Mouse (Mus musculus) cerebellum, postnatal 10 days (tissue): ENCODE results near the gene Rnf141.

Source experiments
- DNase-seq, 2 experiments: peaks; one replicate each; pipeline ENCODE4 v3.0.0; 2021; ENCODE audit warnings: mixed read lengths in 2 of 2

Gene Rnf141

DNA sequence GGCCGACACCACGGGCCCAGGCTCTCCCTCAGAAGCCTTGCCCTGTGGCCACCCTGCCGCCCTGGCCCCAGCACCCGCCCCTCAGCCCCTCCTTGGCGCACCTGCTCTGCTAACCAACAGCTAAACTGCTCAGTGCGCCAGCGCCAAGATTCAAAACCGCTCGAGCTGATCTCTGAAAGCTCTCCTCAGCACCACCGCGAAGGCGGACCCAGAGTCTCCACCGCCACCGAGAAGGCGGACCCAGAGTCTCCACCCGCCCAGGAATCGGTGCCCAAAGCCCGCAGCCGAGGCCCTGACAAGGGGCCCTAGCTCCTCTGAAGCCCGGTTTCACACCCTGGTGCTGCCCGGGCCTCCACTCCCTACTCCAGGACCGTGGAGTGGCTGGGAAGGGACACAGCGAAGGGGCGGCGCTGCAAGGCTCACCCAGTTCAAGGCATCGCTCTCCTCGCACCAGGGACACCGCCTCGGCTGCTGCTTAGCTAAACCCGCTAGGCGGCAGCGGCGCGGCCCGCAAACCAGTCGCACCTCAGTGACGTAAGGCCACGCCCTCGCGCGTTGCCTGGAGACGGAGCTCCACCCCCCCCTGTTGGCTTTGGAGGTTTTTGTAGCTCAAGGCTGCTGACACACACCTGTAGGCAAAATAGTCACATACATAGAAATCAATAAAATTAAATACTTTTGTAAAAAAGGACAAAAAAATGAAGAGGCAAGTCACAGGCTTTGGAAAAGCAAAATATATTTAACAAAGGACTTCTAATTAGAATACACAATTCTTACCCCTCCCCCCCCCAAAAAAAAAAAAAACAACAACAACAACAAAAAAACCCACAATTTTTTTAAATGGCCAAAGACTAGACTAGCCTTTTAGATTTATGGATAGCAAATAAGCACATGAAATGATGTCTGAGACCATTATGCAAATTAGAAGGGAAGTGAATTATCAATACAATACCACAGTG, at the start of gene Rnf141:
TSS of gene Rnf141 (minus strand) at position 542 of the 959 bp plus-strand sequence.
- peak; percentile 97 to 98 for DNase-seq

DNA sequence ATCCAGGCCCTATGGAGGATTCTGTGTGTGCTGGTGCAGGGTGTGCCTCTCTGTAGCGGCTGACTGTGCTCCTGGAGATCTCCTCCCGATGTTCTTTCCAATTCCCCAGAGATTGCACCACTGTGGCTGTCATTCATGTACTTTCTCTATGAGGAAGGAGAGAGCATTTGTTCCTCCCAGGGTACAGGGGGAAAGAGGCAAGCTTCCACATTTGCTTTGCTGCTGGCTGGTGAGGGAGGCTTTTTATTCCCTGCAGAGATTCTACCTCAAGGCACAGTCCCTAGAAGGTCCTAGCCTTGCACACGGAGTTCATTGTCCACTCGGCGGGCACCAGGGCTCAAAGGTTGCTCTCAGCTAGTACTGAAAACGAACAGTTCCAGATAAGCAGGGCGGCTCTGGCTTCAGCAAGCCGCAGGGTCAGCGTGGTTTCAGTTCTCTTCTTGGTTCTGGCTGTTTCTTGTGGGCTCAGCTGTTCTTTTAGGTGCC, 47.3 kb upstream of the Rnf141 start:
- peak; percentile 41 for DNase-seq

DNA sequence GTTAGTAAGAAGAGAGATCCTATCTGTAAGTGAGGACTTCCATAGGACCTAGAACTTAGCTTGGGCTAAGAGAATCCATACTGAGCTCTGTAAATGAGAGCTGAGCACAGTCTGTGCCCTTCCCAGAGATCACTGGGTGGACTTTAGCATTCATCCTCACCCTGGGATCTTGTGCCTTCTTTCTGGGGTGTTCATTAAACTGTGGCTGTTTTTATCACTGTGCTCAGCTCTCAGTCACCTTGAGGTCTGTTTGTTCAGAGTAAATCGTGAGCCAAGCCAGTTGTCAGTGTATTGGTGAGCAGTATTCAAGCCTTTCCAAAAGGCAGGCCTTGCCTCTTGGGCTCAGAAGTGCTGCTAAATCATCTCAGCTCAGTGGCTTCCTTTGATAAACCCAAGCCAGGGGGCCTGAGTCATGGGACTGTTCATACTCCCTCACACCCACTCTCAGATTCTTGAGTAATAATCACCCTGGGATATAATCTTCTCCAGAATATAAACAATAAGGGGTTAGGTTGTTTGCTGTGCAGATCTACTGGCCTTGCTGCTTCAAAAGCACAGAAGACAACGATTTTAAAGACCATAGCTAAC, 37.6 kb upstream of the Rnf141 start:
- no peak for DNase-seq

- DNase-seq = no peak
Measured at GRCm38 (mm10) chr7:110878028-110878427, 33.8 kb upstream of the Rnf141 start.

DNA sequence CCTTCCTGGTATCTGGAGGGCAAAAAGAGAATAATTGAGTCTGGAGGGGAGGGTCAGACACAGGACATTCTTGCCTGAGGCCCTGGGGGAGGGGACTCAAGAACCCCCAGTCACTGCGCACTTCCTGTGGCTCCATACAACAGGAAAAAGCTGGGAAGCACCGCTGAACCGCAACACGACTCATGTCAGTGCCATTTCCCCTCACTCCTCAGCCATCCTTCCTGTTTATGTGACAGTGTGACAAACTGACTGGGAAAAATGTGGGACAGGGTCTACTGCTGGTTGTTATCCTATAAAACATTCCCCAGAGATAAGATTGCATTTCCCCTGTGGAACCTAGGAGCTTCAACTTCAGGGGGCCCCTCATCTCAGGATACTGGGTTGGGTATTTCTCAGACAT, 32.7 kb upstream of the Rnf141 start:
- DNase-seq = no peak

DNA sequence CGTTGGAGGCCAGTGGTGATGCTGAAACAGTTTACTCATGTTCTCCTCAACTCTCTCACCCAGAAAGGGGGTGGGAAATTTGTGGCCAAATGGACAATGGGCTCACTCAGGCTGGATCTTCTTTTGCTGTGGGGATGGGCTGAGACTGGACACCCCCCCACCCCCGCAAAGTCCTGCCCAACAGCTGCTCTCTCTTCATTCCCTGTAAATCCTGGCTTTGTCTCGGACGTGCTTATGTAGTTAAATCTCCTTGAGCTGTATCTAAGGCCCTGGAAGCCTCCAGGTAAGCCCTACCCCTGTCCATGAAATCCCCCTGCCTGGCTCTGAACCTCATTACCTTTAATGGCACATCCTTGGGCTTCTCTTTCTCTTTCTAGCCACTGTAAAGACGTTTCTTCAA, 24.6 kb upstream of the Rnf141 start:
- no peak for DNase-seq

GRCm38 (mm10) chr7:110867116-110867515, 22.9 kb upstream of the Rnf141 start:
- no peak for DNase-seq

DNA sequence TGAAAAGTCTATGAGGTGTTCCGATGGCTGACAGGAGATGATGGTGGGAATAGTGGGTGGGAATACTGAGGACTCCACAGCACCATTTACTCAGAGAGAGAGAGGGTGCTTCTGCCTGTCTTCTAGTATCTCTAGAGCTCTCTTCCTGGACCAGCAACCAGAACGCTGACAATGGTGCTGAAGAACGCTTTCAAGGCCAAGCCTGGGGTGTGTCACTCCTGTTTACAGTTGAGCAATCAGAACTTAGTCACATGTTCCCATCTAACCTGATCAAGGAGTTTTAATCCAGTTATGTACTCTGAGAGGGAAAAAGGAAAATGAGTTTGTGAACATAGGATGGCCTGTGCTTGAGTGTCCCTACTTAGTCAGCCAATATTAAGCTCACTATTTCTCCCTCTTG, 21.8 kb upstream of the Rnf141 start:
- DNase-seq = no peak

DNA sequence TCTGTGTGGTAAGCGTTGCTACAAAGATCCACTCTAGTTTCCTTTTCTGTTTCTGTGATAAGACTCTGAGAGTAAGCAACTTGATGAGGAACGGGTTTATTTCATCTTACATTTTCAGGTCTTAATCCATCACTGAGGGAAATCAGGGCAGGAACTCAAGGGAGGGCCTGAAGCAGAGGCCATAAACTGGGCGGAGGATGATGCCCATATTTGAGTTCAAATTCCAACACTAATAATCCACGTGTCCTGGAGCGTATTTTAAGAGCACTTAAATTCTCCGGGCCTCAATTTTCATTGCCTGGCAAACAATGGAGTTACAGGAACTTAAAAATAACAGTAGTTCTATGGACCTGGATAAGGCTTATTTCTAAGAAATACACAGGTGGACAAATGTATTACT, 21.3 kb upstream of the Rnf141 start:
- no peak for DNase-seq

- no peak for DNase-seq
Measured at GRCm38 (mm10) chr7:110865038-110865437, 20.8 kb upstream of the Rnf141 start.

DNA sequence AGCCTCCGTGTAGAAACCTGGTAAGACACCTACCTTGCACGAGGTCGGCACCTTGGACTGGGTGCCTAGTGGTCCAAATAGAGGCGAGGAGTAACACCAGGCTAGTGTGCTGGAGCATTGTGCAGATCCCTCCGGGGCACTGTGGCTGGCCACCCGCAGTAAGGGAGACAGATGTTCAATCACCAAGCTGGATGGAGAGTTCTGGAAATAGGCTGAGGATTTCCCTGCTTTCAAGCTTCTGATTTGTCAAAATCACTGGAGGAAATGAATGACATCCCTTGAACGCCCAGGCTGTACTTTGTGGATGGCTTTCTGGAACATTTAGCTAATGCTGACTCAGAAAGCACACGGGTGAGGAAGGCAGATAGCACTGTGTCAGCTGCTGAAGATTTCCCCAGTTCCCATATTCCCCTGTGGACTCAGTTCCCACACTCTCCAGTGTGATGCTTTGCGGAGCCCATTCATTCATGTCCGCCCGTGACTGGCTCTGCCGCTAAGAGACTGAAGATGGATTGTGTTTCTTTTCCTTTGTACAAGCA, 18.6 kb upstream of the Rnf141 start, which contains the start of gene Lyve1:
TSS of gene Lyve1 (minus strand) at position 489 of the 539 bp plus-strand sequence.
- no peak for DNase-seq

DNA sequence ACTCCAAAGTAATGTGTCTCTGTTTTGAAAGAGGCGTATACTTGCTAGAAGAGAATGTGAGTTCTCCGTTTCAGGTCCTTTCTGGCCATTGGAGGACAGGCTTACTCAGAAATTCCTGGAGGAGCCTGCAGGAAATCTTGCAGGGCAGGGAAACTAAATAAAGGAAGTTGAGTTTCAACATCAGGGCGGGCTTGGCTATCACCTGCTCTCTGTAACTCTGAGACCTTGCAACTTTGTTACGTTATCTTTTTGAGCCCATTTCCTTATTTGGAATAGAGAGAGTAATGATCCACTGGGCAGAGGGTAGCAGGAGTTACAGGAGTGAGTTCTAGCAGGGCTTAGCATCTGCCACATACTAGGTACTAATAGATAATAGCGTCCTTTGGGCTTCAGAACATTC, 15.9 kb upstream of the Rnf141 start:
- DNase-seq = no peak

- no peak for DNase-seq
Measured at GRCm38 (mm10) chr7:110855604-110856003, 11.3 kb upstream of the Rnf141 start.

DNA sequence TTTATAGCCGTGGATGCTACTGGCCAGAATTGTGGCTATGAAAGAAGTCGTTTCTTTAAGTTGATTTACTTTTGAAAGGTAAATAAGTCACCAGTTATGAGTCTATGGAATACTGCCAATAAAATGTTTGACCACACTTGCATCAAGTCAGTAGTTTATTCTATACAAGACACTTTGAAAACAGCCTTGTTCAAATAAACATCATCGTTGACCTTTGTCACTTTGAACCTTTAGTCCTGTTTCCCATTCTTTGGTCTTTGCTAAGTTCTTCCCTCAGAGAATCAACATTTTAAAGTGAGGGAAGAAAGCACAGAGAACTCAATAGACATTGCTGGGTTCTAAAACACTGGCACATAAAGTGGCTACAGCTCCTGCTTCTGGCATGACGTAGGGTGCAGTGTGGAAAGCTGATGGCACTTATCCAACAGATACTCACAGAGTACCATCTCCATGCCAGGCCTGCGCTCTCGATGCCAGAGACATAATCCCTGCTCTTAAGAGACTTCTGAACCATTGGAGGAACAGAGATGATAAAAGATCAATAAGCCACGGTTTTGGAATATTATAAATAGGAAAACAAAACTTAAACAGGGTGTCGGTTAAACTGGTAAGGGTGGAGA, 10.8 kb upstream of the Rnf141 start:
- peak; percentile 82 to 86 for DNase-seq

- DNase-seq = peak in 1 of 2 experiments; percentile 20
Measured at GRCm38 (mm10) chr7:110854519-110854918, 10.3 kb upstream of the Rnf141 start.

GRCm38 (mm10) chr7:110853611-110854010, 9.4 kb upstream of the Rnf141 start:
- DNase-seq = peak; percentile 22 to 27

GRCm38 (mm10) chr7:110851541-110852203, 7.4 kb upstream of the Rnf141 start:
- DNase-seq = no peak

GRCm38 (mm10) chr7:110848371-110848770, 4.1 kb upstream of the Rnf141 start:
- DNase-seq = no peak

DNA sequence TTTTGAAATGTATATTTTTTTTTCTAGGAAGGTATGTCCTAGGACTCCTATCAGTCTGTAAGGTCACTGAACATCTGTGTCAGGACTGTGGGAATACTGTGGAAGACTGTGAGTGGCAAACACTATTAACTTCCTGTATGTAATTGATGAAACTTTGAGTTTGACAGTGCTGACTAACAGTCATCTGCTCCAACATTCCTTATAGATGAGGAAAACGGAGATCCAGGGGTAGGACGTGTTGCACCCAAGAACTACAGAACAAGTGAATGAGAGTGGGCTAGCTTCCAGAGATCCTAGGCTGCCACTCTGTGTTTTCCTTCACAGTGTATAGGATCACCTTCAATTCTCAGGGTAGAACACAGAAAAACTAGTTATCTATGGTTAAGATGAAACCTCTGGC, 3.1 kb upstream of the Rnf141 start:
- no peak for DNase-seq

DNA sequence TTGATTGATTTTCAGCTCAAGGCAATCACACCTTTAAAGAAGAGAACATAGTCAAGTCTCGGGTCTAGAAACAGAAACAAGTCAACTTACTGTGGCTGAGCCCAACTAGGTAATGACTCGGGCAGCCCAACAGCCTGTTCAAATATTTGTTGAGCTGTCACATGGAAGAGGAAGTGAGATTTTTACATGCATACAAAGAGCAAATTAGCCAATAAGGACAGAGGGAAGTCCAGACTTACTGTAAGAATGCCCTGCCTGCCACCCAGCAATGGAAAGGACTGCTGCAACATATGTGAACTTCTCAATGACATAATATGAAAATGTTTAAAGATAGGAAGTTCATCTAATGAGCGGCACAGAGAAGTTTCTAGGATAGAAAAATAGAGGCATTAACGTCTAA, 3.9 kb downstream of the Rnf141 start:
- DNase-seq = no peak

DNA sequence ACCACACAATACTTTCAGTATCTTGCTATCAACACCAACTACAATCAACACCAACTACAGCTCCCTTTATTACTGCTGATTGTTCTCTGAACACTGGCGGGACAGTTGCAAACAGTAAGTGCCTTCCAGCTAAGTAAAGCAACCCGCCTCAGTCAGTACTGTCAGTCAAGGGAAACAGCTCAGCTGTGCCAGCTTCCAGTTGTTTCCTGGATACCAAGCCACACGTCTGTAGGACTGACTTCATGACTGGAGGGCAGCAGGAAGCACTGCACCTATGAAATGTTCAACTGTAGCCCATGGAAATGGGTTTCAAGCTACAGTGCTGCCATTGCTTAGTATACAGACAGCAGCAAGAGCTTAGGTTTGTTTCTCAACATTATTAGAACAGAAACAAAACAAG, 9.7 kb downstream of the Rnf141 start:
- no peak for DNase-seq

DNA sequence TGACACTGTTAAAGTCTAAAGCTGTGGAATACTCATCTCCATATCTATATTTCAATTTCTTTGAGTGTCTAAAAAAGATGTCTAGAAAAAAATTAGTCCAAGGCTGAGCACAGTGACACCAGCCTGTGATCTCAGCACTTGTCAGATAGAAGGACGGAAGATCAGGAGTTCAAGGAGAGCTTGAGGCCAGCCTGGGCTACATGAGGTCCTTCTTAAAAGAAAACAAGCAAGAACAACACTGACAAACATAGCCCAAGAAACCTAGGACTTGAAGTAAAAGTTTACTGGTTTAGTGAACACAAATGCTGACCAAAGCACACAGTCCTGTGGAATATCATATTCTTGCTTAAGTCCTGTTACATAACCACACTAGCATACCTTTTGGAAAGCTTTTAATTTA, 10.2 kb downstream of the Rnf141 start:
- DNase-seq = no peak

GRCm38 (mm10) chr7:110833024-110833423, 11.2 kb downstream of the Rnf141 start:
- no peak for DNase-seq
